Mouse (Mus musculus): ENCODE results near the gene Arhgap15.

The Arhgap15 gene

DNA sequence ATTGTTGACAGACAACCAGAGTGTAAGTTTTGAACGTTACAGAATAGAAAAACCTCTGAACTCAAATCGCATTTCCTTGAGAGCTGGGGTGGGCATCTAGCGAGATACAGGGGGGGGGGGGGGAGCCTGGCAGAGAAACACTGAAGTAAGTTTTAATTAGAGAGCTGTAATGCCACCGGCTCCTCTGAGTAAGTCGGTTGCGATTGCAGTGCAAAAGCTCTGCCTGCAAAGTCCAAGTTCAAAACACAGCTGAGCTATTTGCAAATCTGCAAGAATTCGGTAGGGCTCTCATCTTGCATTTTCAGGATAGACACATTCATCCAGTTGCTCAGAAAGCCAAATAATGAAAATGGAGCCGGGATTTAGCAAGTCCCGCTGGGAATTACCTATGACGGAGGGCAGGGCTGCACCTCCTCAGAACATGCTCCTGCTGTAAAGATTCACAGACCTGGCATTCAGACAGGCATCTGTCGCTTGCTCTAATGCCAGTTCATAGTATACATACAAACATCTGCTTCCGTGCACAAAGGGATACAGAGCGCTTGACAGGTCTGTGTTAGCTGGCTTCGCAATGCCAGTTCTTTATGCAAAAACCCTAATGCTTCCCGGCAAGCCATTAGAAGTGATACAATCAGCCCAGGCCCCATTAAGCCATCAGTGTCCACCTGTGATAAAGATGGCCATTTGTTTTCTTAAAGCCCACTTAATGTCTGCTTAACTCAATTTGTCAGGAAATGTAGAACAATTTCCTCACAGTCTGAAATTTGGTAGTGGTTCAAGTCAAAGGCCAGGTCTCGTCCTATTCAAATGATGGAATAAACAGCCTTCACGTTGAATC lies 556.6 kb downstream of the Arhgap15 start:
- no peak for DNase-seq (ENCODE audit: low spot score)

DNA sequence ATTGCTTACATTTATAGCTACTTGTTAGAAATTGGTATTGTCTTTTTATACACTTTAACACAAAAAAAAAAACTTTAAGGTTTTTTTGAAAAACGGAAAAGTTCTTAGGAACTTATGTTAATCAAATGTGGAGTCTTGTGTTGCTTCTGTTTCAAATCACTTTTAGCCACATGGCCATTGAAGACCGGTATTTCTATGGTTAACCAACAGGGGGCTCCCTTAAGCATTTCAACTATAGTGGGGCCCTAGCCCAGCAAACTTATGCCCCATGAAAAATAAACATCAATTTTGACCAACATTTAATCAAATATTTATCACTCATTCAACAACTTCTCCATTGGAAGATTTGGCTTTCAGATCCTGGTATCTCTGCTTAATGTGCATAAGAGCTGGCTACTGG lies 557.5 kb downstream of the Arhgap15 start:
- no peak for DNase-seq (ENCODE audit: low spot score)

- DNase-seq (ENCODE audit: low spot score): no peak
Measured at GRCm38 (mm10) chr2:44309124-44309523, 560.5 kb downstream of the Arhgap15 start.

DNA sequence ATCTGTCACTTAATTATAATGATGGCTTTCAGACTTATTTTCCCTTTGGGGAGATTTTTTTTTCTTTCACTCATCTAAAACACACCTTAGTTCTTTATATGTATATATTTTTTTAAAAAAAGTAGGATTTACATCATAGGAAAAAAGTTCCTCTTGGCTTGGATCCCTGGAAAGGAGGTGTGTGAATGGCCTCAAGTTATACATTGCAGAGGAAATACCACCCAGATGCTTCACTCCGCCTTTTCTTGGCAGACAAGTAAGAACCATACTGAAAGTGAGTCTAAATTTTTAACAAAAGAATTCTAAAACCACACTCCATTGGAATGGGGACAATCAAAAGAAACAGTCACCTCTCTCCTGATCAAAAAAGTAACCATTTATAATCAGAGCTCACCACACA lies 560.9 kb downstream of the Arhgap15 start:
- no peak for DNase-seq (ENCODE audit: low spot score)

GRCm38 (mm10) chr2:44310095-44310748 lies 561.6 kb downstream of the Arhgap15 start:
- DNase-seq (ENCODE audit: low spot score): no peak

GRCm38 (mm10) chr2:44311216-44311615 lies 562.6 kb downstream of the Arhgap15 start:
- DNase-seq (ENCODE audit: low spot score): no peak

- no peak for DNase-seq (ENCODE audit: low spot score)
Measured at GRCm38 (mm10) chr2:44313573-44313972, 564.9 kb downstream of the Arhgap15 start.

DNA sequence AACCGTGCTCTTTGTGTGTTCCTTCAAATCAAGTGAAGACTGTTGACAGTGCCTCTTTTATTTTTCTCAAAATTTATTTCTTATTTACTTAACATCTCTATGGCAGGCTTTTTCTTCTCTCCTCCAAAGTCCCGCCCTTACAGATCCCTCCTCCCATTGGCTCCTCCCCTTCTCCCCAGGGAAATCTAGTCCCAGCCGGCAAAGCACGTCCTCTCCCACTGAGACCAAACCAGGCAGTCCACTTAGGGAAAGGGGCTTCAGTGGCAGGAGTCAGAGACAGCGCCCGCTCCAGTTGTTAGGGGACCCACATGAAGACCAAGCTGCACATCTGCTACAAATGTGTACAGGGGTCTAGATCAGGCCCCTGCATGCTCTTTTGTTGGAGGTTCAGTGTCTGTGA lies 569.8 kb downstream of the Arhgap15 start:
- DNase-seq (ENCODE audit: low spot score): no peak

DNA sequence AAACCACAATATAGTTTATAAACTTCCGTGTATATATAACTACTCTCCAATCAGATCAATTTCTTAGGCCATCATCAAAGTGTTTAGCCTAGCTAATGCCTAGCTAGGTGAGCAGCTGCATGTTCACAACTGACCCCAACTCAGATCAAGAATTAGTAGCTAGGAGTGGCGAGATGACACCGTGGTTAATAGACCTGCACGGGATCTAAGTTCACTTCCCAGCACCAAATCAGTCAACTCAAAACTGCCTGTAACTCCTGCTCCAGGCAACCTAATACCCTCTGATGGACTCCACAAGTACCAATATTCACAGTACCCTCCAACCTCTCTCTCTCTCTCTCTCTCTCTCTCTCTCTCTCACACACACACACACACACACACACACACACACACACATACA lies 570.9 kb downstream of the Arhgap15 start:
- no peak for DNase-seq (ENCODE audit: low spot score)

GRCm38 (mm10) chr2:44323813-44324212 lies 575.2 kb downstream of the Arhgap15 start:
- no peak for DNase-seq (ENCODE audit: low spot score)

GRCm38 (mm10) chr2:44333295-44333694 lies 584.7 kb downstream of the Arhgap15 start:
- DNase-seq (ENCODE audit: low spot score): no peak

DNA sequence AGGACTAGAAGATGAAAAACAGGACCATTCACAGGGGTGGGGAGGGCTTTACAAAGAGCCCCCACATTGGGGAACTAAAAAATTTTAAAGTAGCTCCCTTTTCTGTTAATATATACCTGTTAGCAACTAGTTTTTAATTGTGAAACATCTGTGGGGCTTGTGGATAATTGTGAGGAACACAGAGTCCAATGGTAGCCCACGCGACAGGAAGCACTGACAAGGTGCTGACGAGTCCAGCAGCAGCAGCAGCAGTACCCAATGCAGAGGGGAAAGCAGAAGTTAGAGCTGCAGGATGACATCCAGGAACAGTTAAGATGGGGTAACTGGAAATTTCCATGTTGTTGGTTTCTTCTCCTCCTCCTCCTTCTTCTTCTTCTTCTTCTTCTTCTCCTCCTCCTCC lies 585.4 kb downstream of the Arhgap15 start:
- no peak for DNase-seq (ENCODE audit: low spot score)

GRCm38 (mm10) chr2:44334517-44334916 lies 585.9 kb downstream of the Arhgap15 start:
- DNase-seq (ENCODE audit: low spot score): no peak

DNA sequence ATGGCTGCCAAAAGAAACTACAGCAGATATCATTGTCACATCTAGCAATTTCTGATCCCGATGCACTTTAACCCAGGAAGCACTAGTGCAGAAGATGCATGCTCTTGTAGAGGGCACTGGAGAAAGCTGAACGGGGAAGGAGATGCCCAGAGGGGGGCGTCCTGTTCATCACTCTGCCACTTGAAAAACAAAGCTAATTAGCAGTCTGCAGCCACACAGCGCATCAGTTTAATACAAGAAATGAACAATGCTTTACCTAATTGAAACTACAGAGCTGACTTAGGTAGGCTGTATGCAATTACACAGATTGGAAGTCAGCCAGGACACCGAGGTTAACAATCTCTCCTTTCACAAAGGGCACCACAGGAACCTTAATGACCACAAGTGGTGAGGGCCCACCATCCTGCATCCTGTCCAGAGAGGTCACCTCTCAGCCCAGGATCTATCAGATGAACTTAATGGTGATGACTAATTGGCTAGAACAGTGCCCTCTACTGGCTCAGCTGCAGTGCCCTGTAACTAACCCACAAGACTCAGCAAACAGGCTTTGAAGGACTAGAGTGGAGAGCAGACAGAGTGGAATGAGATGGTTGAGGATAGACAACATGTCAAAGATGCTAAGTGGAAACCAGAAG lies 588.2 kb downstream of the Arhgap15 start:
- no peak for DNase-seq (ENCODE audit: low spot score)

- no peak for DNase-seq (ENCODE audit: low spot score)
Measured at GRCm38 (mm10) chr2:44338467-44338866, 589.8 kb downstream of the Arhgap15 start.

GRCm38 (mm10) chr2:44341091-44341571 lies 592.5 kb downstream of the Arhgap15 start:
- no peak for DNase-seq (ENCODE audit: low spot score)

DNA sequence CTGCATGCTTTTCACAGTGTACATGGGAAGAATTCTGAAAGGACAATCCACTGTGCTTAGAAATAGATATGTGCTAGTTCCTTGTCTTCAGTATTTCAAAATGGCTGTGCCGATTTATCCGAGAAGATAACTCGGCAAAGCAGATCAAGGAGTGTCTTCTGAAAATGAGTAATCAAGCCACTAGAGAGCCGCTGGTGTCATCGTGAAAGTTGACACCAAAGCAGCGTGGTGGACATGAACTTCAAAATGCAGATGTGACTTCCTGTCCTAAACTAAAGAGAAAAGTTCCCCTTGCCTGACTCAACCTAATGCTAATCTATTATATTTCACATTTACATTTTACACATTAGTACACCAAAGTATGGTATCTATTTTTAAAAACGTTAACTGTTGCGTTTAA lies 596.2 kb downstream of the Arhgap15 start:
- DNase-seq (ENCODE audit: low spot score): no peak

DNA sequence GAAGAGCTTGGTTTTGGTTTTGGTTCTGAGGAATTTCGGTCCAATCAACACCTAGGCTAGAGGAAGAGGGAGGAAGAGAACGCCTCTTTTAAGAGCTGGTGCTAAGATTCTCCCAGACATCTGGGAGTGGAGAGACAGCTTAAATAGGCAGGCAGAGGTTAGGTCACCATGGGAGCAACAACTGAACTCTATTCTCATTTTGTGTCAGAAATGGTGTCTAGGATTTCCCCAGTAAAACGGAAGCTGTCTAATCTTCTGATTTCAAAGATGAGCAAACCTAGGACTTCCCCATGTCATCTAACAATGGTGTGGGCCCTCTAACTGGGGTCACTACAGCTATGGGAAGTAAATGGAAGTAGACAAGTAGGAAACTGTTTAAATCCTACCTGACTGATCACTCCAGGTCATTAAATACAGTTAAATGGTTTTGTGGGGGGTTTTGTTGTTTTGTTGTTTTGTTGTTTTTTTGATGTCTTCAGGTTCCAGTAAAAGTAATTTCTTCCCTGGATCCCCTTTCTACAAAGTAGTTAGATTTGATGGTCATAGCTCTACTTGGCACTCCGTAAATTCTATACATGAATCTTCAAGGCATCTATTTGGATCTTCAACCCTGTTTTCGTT lies 596.8 kb downstream of the Arhgap15 start:
- no peak for DNase-seq (ENCODE audit: low spot score)

GRCm38 (mm10) chr2:44346184-44346583 lies 597.6 kb downstream of the Arhgap15 start:
- no peak for DNase-seq (ENCODE audit: low spot score)

GRCm38 (mm10) chr2:44347781-44348180 lies 599.2 kb downstream of the Arhgap15 start:
- no peak for DNase-seq (ENCODE audit: low spot score)

DNA sequence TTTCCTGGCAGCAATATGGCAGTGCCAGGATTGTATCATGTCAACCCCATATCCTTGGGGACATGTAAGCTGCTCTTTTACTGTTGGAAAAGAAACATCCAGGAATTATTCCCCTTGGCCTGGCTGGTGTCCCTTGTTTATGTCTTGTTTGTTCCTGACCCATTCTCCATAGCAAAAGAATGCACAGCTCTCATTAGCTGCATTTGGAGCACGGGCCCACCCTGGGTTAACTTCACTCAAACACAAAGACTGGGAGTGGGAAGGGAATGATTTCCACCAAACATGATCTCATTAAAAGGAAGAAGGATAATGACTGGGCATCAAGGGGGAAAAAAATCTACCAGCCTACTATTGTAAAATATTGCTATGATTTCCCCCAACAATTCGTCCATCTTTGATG lies 600.5 kb downstream of the Arhgap15 start:
- DNase-seq (ENCODE audit: low spot score): no peak

- DNase-seq (ENCODE audit: low spot score): no peak
Measured at GRCm38 (mm10) chr2:44352885-44353284, 604.3 kb downstream of the Arhgap15 start.

GRCm38 (mm10) chr2:44353594-44353993 lies 605.0 kb downstream of the Arhgap15 start:
- no peak for DNase-seq (ENCODE audit: low spot score)

Measured in urinary bladder, postnatal 10 days (tissue).